Mouse (Mus musculus) spleen, postnatal 36 days (tissue): ENCODE results near the gene Frmd8.

Experiments
- DNase-seq, 2 experiments: peaks; one replicate each; pipeline ENCODE4 v3.0.0; 2022; ENCODE audit warnings: low spot score in 2 of 2, mixed read lengths in 1 of 2

Gene Frmd8

GRCm38 (mm10) chr19:5806809-5807205 is 68.3 kb downstream of the Frmd8 start:
- peak in 1 of 2 experiments; percentile 53 for DNase-seq

DNA sequence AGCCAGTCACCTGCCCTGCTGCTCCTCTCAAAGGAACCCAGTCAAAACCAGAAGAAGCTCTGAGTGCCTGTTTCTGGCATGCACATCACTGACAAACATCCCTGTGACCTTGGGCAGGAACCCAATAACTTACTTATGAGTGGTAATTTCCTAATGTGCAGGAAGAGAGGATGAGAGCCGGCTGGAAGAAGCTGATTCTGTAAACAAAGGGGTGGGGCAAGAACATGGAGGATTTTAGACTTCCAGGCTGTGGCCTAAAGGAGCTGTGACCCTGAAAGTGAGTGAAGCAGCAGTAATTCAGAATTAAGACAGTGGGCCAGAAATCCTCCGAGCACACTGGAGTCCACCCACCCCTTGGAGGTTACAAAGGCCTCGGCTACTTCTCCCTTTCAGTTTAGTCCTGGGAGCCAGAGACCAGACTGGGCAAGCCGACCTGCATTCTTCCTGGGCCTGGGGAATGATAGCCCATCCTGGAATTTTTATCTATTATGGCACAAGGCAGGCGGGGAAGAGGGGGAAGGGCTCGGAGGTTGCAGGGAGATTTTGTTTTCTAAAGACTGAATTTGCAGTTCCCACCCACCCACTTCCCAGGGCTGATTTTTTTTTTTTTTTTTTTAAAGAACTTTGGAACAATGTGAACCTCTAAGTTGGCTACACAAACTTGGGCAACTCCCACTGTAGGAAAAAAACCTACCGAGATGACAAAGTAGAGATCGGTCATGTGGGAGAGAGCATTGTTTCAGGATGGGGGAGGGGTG is 68.8 kb downstream of the Frmd8 start:
- DNase-seq = peak in 1 of 2 experiments; percentile 42

- DNase-seq = peak; percentile 66 to 75
Observed at GRCm38 (mm10) chr19:5804371-5804899, 70.6 kb downstream of the Frmd8 start.

DNA sequence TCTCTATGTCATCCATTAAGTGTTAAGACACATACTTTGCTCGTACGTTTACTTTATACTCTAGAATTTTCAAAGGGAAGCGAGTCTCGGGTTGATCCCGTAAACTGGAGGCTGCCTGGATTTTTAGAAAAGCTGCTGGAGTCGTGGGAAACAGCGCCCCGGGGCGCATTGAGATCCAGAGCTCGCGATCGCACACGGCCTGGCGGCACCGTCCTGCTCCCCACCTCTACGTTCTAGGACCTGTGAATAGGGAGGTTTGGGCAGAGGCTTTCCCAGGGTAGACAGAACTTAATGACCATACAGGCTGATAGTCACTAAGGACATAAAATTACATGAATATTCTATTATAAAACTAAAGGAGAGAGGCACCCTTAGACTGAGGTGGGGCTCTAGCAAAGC is 71.2 kb downstream of the Frmd8 start:
- DNase-seq = no peak

DNA sequence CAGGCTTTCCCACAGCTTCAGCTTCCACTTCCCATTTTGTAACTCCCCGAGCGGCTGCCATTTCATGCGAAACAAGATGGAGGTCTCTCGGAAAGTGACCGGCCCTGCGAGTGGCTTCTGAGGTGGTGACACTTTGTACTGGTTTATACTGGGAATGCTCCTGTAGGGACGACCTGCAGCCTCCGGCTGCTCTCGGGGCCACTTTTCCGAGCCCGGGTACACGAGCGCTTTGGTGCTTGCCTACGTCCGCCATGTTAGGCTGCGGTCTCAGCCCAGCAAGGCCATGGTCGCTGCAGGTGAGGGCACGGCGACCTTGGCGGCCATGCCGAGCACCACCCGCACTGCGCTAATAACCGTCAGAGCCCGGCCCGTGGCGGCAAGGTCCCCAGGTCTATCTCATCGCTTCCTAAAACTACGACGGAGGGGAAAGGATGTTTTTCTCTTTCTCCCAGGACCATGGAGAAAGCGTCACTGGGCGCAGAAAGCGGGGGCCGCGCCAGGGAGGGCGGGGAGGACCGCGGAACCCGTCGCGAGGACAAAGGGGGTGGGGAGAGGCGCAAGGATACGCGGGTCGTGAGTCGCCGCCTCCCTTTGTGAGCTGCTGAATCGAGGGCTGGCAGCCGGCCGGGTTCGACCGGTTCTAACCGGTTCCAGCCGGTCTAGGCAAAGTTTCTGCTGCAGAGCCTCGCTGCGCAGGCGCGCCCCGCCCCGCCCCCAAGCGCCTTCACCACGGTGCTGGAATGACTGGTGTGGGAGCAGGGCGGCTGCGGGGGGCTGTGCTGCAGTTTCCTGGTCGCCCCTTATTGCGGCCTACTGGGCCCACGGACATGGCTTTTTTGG is 71.8 kb downstream of the Frmd8 start:
- peak; percentile 99 for DNase-seq

DNA sequence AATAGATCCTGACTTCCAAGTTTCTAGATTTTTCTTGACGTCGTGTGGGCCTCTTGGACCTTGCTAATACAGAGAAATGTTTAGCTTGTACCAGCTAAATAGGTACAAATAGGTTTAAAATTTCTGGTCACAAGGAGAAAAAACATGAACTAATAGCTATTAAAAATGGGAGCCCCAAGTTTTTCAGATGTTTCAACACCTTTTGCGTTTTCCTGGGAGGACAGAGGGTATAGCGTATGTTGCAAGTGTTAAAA is 72.4 kb downstream of the Frmd8 start:
- no peak for DNase-seq

DNA sequence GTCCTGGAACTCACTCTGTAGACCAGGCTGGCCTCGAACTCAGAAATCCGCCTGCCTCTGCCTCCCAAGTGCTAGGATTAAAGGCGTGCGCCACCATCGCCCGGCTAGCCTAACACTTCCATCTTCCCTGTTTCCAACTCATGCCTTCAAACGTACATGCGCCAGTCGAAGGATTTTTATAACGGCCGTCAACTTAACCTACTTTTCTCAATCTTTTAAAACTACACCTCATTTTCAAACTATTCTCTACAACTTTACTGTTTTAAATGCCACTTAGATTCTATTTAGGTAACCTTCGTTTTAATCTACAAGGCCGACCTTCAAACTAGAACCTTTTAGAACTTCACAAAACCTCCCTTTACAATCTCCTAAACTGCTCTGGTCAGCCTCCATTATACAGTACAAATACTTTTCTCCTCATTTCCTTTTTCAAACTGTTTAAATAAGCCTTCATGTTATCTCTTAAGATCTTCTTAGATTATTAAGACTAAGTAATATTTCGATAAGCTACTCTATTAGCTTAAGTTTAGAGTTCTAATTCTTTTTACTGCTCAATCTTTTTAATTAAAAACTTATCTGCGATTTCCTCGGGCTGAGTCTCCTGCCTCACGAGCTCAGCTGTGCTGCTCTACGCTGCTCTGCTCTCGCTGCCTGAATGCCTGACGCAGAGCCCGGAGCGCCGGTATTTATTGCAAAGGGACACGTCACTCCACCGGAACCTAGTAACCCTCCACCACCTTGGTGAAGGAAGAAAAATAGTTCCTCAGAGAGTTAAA is 72.9 kb downstream of the Frmd8 start:
- DNase-seq = peak; percentile 91 to 95

GRCm38 (mm10) chr19:5801432-5801964 is 73.6 kb downstream of the Frmd8 start:
- DNase-seq = no peak

GRCm38 (mm10) chr19:5800632-5801431 is 74.2 kb downstream of the Frmd8 start:
- DNase-seq = no peak

- DNase-seq = no peak
Observed at GRCm38 (mm10) chr19:5800350-5800631, 74.8 kb downstream of the Frmd8 start.
